Mouse (Mus musculus) hindbrain, embryonic 11.5 days (tissue): ENCODE results near the gene Gpc4. TPM values are rescaled to one million over a fixed set of nuclear protein-coding genes. Genes with fewer than 3 reads are reported as not detected.

Experiments used
- ATAC-seq: fragments of 200-750 bp; cut with Nextera tagmentation; 2 replicates; pipeline ENCODE4 v1.8.0; 2017; ENCODE audit warnings: mild to moderate bottlenecking, moderate TSS enrichment, moderate library complexity; ENCODE audit not compliant: low FRiP score
- DNase-seq: peaks from one replicate; pipeline ENCODE4 v3.0.0-alpha.2; 2015; ENCODE audit warnings: low spot score
- H3K27ac ChIP-seq: fragments of 300-500 bp; sonication (generic); 2 replicates; pipeline ENCODE4 v1.5.1; 2014; ENCODE audit warnings: mild to moderate bottlenecking, low read depth, low read length
- H3K27me3 ChIP-seq: fragments of 300-500 bp; sonication (generic); 2 replicates; pipeline ENCODE4 v1.6.1; 2014; ENCODE audit warnings: mild to moderate bottlenecking, low read length, moderate library complexity, mixed read lengths; ENCODE audit not compliant: control insufficient read depth, insufficient read depth
- H3K36me3 ChIP-seq: fragments of 300-500 bp; sonication (generic); 2 replicates; pipeline ENCODE4 v1.6.1; 2014; ENCODE audit warnings: mild to moderate bottlenecking, low read length, moderate library complexity, mixed read lengths; ENCODE audit not compliant: control insufficient read depth, insufficient read depth
- H3K4me1 ChIP-seq: fragments of 300-500 bp; sonication (generic); replicated peaks from 2 replicates; pipeline ENCODE4 v1.6.1; 2014; ENCODE audit warnings: low read length, mixed read lengths; ENCODE audit not compliant: control insufficient read depth, insufficient read depth
- H3K4me2 ChIP-seq: fragments of 300-500 bp; sonication (generic); replicated peaks from 2 replicates; pipeline ENCODE4 v1.6.1; 2014; ENCODE audit warnings: mild to moderate bottlenecking, low read depth, low read length
- H3K4me3 ChIP-seq: fragments of 300-500 bp; sonication (generic); 2 replicates; pipeline ENCODE4 v1.5.1; 2014; ENCODE audit warnings: low read depth, low read length
- H3K9ac ChIP-seq: fragments of 300-500 bp; sonication (generic); 2 replicates; pipeline ENCODE4 v1.6.1; 2014; ENCODE audit warnings: low read depth, low read length
- H3K9me3 ChIP-seq: fragments of 300-500 bp; sonication (generic); 2 replicates; pipeline ENCODE4 v1.6.1; 2016; ENCODE audit warnings: low read length; ENCODE audit not compliant: control insufficient read depth
- WGBS: fragments of 180-500 bp; shearing (Covaris S2); extraction: QIAGEN DNeasy Blood & Tissue Kit; methylation state at CpG from one replicate; pipeline ENCODE4 v1.1.7; 2014; 5-methylcytosine and 5-hydroxymethylcytosine counted together
- polyA plus RNA-seq: library from polyadenylated mRNA; unstranded; fragments of >200 nt; fragmentation: Nextera tagmentation; extraction: Ambion mirVana; gene quantifications from 2 replicates; pipeline ENCODE4 v1.2.1, GENCODE M21; 2014

Gene Gpc4
- polyA plus RNA-seq, 1 experiment from 2014 or later = 17.2 TPM

- WGBS = 82% methylated on average over 6 of the region's 6 CpGs
- H3K4me2 ChIP-seq = no peak overlapping the region
- no peaks in the 10 kb centered on the region for H3K36me3 ChIP-seq
- H3K4me1 ChIP-seq = no peaks in the 10 kb centered on the region
- no peaks in the 10 kb centered on the region for H3K9me3 ChIP-seq
- H3K27me3 ChIP-seq = no peaks in the 10 kb centered on the region
- H3K4me3 ChIP-seq = no peak overlapping the region
- no peak overlapping the region for H3K27ac ChIP-seq
- H3K9ac ChIP-seq = no peak overlapping the region
- DNase-seq (no peak), ATAC-seq (no peak)
Measured at GRCm38 (mm10) chrX:52101445-52101844, 63.6 kb downstream of the Gpc4 start.

- DNase-seq (peak; percentile 32), ATAC-seq (no peak)
- no peak overlapping the region for H3K4me3 ChIP-seq
- no peaks in the 10 kb centered on the region for H3K36me3 ChIP-seq
- H3K9ac ChIP-seq = no peak overlapping the region
- no peak overlapping the region for H3K4me2 ChIP-seq
- H3K9me3 ChIP-seq = no peaks in the 10 kb centered on the region
- H3K27me3 ChIP-seq = no peaks in the 10 kb centered on the region
- no peaks in the 10 kb centered on the region for H3K4me1 ChIP-seq
- 56% methylated on average over 7 of the region's 7 CpGs for WGBS
- no peak overlapping the region for H3K27ac ChIP-seq
Measured at GRCm38 (mm10) chrX:52087726-52088348, 77.2 kb downstream of the Gpc4 start.

- H3K9ac ChIP-seq = no peak overlapping the region
- no peaks in the 10 kb centered on the region for H3K4me1 ChIP-seq
- no peaks in the 10 kb centered on the region for H3K27me3 ChIP-seq
- H3K4me3 ChIP-seq = no peak overlapping the region
- ATAC-seq (no peak), DNase-seq (no peak)
- H3K4me2 ChIP-seq = no peak overlapping the region
- no peak overlapping the region for H3K27ac ChIP-seq
- H3K9me3 ChIP-seq = no peaks in the 10 kb centered on the region
- H3K36me3 ChIP-seq = no peaks in the 10 kb centered on the region
- 81% methylated on average over 8 of the region's 8 CpGs for WGBS
Measured at GRCm38 (mm10) chrX:52086885-52087573, 78.0 kb downstream of the Gpc4 start.

GRCm38 (mm10) chrX:52083557-52083956 is 81.5 kb downstream of the Gpc4 start:
- H3K4me3 ChIP-seq = no peak overlapping the region
- no peaks in the 10 kb centered on the region for H3K27me3 ChIP-seq
- H3K27ac ChIP-seq = no peak overlapping the region
- no peak overlapping the region for H3K4me2 ChIP-seq
- no peak for ATAC-seq
- 76% methylated on average over 3 of the region's 3 CpGs for WGBS
- no peaks in the 10 kb centered on the region for H3K36me3 ChIP-seq
- no peaks in the 10 kb centered on the region for H3K9me3 ChIP-seq
- no peaks in the 10 kb centered on the region for H3K4me1 ChIP-seq
- no peak for DNase-seq
- no peak overlapping the region for H3K9ac ChIP-seq

GRCm38 (mm10) chrX:52072410-52072809 is 92.6 kb downstream of the Gpc4 start:
- Histone ChIP-seq H3K4me3 (no peak overlapping the region), H3K4me1 (no peaks in the 10 kb centered on the region), H3K36me3 (no peaks in the 10 kb centered on the region), H3K9me3 (no peaks in the 10 kb centered on the region), H3K9ac (no peak overlapping the region), H3K4me2 (no peak overlapping the region), H3K27me3 (no peaks in the 10 kb centered on the region), H3K27ac (no peak overlapping the region)
- no peak for DNase-seq
- WGBS = 87% methylated on average over 2 of the region's 2 CpGs
- no peak for ATAC-seq

- 89% methylated on average over 13 of the region's 13 CpGs for WGBS
- DNase-seq = no peak
- H3K4me2 ChIP-seq = no peak overlapping the region
Measured at GRCm38 (mm10) chrX:52053416-52053815, 111.6 kb downstream of the Gpc4 start.

GRCm38 (mm10) chrX:52052011-52052410 is 113.0 kb downstream of the Gpc4 start:
- Histone ChIP-seq H3K9ac (no peak overlapping the region), H3K9me3 (no peaks in the 10 kb centered on the region), H3K4me1 (no peaks in the 10 kb centered on the region), H3K27ac (no peak overlapping the region), H3K36me3 (no peaks in the 10 kb centered on the region), H3K4me2 (no peak overlapping the region), H3K4me3 (no peak overlapping the region), H3K27me3 (no peaks in the 10 kb centered on the region)
- ATAC-seq (no peak), DNase-seq (peak; percentile 8)
- WGBS = 55% methylated on average over 5 of the region's 5 CpGs

More at GRCm38 (mm10) chrX:52053416-52053815, 111.6 kb downstream of the Gpc4 start:
- H3K4me3 ChIP-seq = no peak overlapping the region
- no peak for ATAC-seq
- no peaks in the 10 kb centered on the region for H3K27me3 ChIP-seq
- H3K9me3 ChIP-seq = no peaks in the 10 kb centered on the region
- no peaks in the 10 kb centered on the region for H3K4me1 ChIP-seq
- no peaks in the 10 kb centered on the region for H3K36me3 ChIP-seq
- no peak overlapping the region for H3K27ac ChIP-seq
- no peak overlapping the region for H3K9ac ChIP-seq

- DNase-seq (no peak), ATAC-seq (no peak)
- H3K9me3 ChIP-seq = no peaks in the 10 kb centered on the region
- H3K27me3 ChIP-seq = no peaks in the 10 kb centered on the region
- 80% methylated on average over 4 of the region's 4 CpGs for WGBS
- no peak overlapping the region for H3K9ac ChIP-seq
- H3K4me3 ChIP-seq = no peak overlapping the region
- H3K4me2 ChIP-seq = no peak overlapping the region
- H3K27ac ChIP-seq = no peak overlapping the region
- H3K36me3 ChIP-seq = no peaks in the 10 kb centered on the region
- no peaks in the 10 kb centered on the region for H3K4me1 ChIP-seq
Measured at GRCm38 (mm10) chrX:52050941-52051340, 114.1 kb downstream of the Gpc4 start.

GRCm38 (mm10) chrX:52039875-52040274 is 125.2 kb downstream of the Gpc4 start:
- no peak for DNase-seq

More at GRCm38 (mm10) chrX:52039875-52040274, 125.2 kb downstream of the Gpc4 start:
- Histone ChIP-seq H3K4me2 (no peak overlapping the region), H3K9me3 (no peaks in the 10 kb centered on the region), H3K27ac (no peak overlapping the region), H3K4me1 (no peaks in the 10 kb centered on the region), H3K4me3 (no peak overlapping the region), H3K36me3 (no peaks in the 10 kb centered on the region), H3K27me3 (no peaks in the 10 kb centered on the region), H3K9ac (no peak overlapping the region)
- no peak for ATAC-seq
- WGBS = 79% methylated on average over 1 of the region's 1 CpGs
